Mouse (Mus musculus) hindbrain, embryonic 14.5 days (tissue): ENCODE data around the gene Ifi27. TPM values are rescaled to one million over a fixed set of nuclear protein-coding genes. Genes with fewer than 3 reads are reported as not detected.
"Not testable (repeated sequence)": the region's sequence is repeated elsewhere in the genome, so short reads cannot be mapped to it uniquely, and the experiment has no call there.

ENCODE experiments used
- ATAC-seq: fragments of 200-750 bp; cut with Nextera tagmentation; 2 replicates; pipeline ENCODE4 v1.8.0; 2017; ENCODE audit warnings: moderate number of reproducible peaks, mild to moderate bottlenecking, moderate TSS enrichment, moderate library complexity; ENCODE audit not compliant: low FRiP score
- DNase-seq: peaks from one replicate; pipeline ENCODE4 v3.0.0-alpha.2; 2015; ENCODE audit warnings: low spot score
- H3K27ac ChIP-seq: fragments of 300-500 bp; sonication (generic); 2 replicates; pipeline ENCODE4 v1.5.1; 2014; ENCODE audit warnings: mild to moderate bottlenecking, moderate library complexity
- H3K27me3 ChIP-seq: fragments of 300-500 bp; sonication (generic); 2 replicates; pipeline ENCODE4 v1.6.1; 2014; ENCODE audit warnings: mild to moderate bottlenecking, low read length, mixed read lengths; ENCODE audit not compliant: control insufficient read depth, insufficient read depth
- H3K36me3 ChIP-seq: fragments of 300-500 bp; sonication (generic); replicated peaks from 2 replicates; pipeline ENCODE4 v1.6.1; 2014; ENCODE audit not compliant: control insufficient read depth, insufficient read depth
- H3K4me1 ChIP-seq: fragments of 300-500 bp; sonication (generic); replicated peaks from 2 replicates; pipeline ENCODE4 v1.6.1; 2014; ENCODE audit warnings: antibody characterized with exemption, low read length, mixed read lengths; ENCODE audit not compliant: control insufficient read depth, insufficient read depth
- H3K4me2 ChIP-seq: fragments of 300-500 bp; sonication (generic); replicated peaks from 2 replicates; pipeline ENCODE4 v1.6.1; 2014; ENCODE audit warnings: mild to moderate bottlenecking, moderate library complexity
- H3K4me3 ChIP-seq: fragments of 300-500 bp; sonication (generic); replicated peaks from 2 replicates; pipeline ENCODE4 v1.5.1; 2014; ENCODE audit warnings: mild to moderate bottlenecking, low read length
- H3K9ac ChIP-seq: fragments of 300-500 bp; sonication (generic); 2 replicates; pipeline ENCODE4 v1.6.1; 2014
- H3K9me3 ChIP-seq: fragments of 300-500 bp; sonication (generic); 2 replicates; pipeline ENCODE4 v1.6.1; 2016; ENCODE audit warnings: low read length; ENCODE audit not compliant: control insufficient read depth
- WGBS: fragments of 180-500 bp; shearing (Covaris S2); extraction: QIAGEN DNeasy Blood & Tissue Kit; methylation state at CpG from one replicate; pipeline ENCODE4 v1.1.7; 2014; 5-methylcytosine and 5-hydroxymethylcytosine counted together
- polyA plus RNA-seq: library from polyadenylated mRNA; unstranded; fragments of >200 nt; fragmentation: Nextera tagmentation; extraction: Ambion mirVana; gene quantifications from 2 replicates; pipeline ENCODE4 v1.2.1, GENCODE M21; 2014

The Ifi27 gene
- polyA plus RNA-seq, 1 experiment from 2014 or later = 10.4 TPM

- not testable (repeated sequence) for H3K36me3 ChIP-seq, ATAC-seq, H3K4me2 ChIP-seq, H3K9ac ChIP-seq, H3K9me3 ChIP-seq, H3K4me3 ChIP-seq, H3K4me1 ChIP-seq, H3K27me3 ChIP-seq, DNase-seq, H3K27ac ChIP-seq
- 54% methylated on average over 6 of the region's 7 CpGs for WGBS
Measured at GRCm38 (mm10) chr12:103444261-103444660, 10.2 kb downstream of the Ifi27 start.

DNA sequence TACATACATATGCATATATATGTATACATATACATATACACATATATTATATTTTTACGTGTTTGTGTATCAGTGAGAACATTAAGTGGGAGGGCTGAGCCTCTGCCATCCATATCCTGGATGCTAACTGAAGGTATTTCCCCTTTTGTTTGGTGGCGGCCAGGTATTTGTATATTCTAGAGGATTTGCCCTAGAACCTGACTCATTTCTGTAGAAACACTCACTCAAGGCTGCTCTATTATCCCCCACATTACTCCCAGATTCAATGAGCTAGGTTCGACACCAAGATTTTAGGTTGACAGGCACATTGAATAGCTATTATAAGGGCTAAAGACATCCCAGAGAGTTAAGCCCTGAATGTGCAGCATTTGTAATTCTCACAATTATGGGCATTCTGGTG lies 11.0 kb downstream of the Ifi27 start:
- no peak overlapping the region for H3K4me2 ChIP-seq
- no peak overlapping the region for H3K9ac ChIP-seq
- H3K36me3 ChIP-seq = no peaks in the 10 kb centered on the region
- no peak overlapping the region for H3K4me3 ChIP-seq
- H3K27me3 ChIP-seq = no peaks in the 10 kb centered on the region
- no peaks in the 10 kb centered on the region for H3K4me1 ChIP-seq
- H3K9me3 ChIP-seq = no peaks in the 10 kb centered on the region
- DNase-seq (no peak), ATAC-seq (no peak)
- H3K27ac ChIP-seq = no peak overlapping the region
- 79% methylated on average over 3 of the region's 3 CpGs for WGBS

DNA sequence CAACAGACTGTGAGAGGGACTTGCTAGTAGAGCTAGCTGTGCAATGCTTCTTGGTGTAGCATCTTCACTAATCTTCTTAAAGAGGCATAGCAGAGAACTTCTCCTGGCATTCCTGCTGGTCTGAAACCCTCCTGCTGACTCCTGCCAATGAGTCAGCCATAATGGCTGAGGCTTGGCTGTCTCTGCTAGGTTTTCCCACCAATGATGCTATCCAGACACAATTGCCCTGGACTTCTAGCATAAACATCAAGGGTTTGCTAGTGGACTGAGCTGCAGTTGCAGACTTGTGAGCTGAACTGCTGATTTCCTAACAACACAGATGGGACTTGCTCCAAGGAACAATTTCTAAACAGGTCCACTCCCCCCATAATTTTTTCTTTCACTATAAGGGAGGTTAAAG lies 19.4 kb downstream of the Ifi27 start:
- ATAC-seq (no peak), DNase-seq (no peak)
- Histone ChIP-seq H3K4me1 (no peaks in the 10 kb centered on the region), H3K9me3 (no peaks in the 10 kb centered on the region), H3K9ac (no peak overlapping the region), H3K4me2 (no peak overlapping the region), H3K27ac (no peak overlapping the region), H3K27me3 (no peaks in the 10 kb centered on the region), H3K4me3 (no peak overlapping the region), H3K36me3 (no peaks in the 10 kb centered on the region)

DNA sequence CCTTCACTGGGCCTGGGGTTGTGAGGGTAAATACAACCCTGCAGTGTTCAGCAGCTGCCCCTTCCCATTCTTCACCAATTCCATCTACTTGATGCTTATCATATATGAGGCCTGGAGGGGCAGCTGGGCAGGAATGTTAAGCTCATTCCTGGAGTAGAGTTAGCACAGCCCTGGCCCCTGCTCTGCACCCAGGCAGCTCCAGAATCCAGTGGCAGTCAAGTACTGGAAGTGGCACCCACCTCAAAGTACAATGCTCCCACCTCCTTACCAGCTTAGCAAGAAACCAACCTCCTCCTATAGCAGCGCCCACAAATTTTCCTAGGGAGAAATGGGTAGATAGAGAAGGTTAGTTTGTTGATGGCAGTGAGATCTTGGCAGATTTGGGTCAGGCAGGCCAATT lies 22.7 kb downstream of the Ifi27 start:
- H3K9me3 ChIP-seq, H3K4me2 ChIP-seq, H3K27ac ChIP-seq, H3K4me1 ChIP-seq, ATAC-seq, H3K36me3 ChIP-seq, H3K9ac ChIP-seq, DNase-seq, H3K27me3 ChIP-seq, H3K4me3 ChIP-seq: not testable (repeated sequence)
- WGBS = no CpG with 5 or more reads among the region's 1 CpGs

DNA sequence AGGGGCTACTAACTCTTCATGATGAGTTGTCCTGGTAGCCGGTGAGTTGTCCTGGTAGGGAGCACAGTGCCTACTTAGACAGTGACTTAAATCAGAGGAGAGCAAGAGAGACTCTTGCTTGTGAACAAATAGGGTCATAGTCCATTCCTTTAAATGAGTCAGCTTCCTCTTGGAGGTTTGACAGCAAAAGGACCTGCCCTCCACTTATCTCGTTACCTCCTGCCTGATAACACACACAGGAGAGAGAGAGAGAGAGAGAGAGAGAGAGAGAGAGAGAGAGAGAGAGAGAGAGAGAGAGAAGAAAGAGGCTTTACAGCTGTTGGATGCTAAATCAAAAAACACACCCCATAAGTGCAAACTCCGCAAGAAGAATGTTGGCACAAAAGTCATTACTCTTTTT lies 23.1 kb downstream of the Ifi27 start, which contains the start of gene Ifi27l2b:
Gene Ifi27l2b, minus strand, starts transcription at position 84 of the 400 bp plus-strand sequence.
- Histone ChIP-seq H3K9ac (no peak within 1 kb of the TSS), H3K4me2 (no peak within 1 kb of the TSS), H3K9me3 (no peaks in the 10 kb centered on the region), H3K4me1 (no peaks in the 10 kb centered on the region), H3K27ac (no peak within 1 kb of the TSS), H3K27me3 (no peaks in the 10 kb centered on the region), H3K4me3 (no peak within 1 kb of the TSS), H3K36me3 (no peaks in the 10 kb centered on the region)
- DNase-seq = no peak
- no peak for ATAC-seq
- 78% methylated on average over 3 of the region's 3 CpGs for WGBS

DNA sequence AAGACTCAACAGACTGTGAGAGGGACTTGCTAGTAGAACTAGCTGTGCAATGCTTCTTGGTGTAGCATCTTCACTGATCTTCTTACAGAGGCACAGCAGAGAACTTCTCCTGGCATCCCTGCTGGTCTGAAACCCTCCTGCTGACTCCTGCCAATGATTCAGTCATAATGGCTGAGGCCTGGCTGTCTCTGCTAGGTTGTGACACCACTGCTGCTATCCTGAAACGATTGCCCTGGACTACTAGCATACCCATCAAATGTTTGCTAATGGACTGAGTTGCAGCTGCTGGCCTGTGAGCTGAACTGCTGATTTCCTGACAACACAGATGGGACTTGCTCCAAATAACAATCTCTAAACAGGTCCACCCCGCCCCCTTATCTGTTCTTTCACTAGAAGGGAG lies 40.5 kb downstream of the Ifi27 start:
- Histone ChIP-seq H3K9ac (no peak overlapping the region), H3K27me3 (no peaks in the 10 kb centered on the region), H3K9me3 (no peaks in the 10 kb centered on the region), H3K36me3 (no peaks in the 10 kb centered on the region), H3K4me2 (no peak overlapping the region), H3K4me3 (no peak overlapping the region), H3K27ac (no peak overlapping the region), H3K4me1 (no peaks in the 10 kb centered on the region)
- ATAC-seq (no peak), DNase-seq (no peak)
- 43% methylated on average over 2 of the region's 2 CpGs for WGBS

- Histone ChIP-seq H3K4me3 (no peak overlapping the region), H3K27ac (no peak overlapping the region), H3K4me2 (no peak overlapping the region), H3K9me3 (no peaks in the 10 kb centered on the region), H3K36me3 (no peaks in the 10 kb centered on the region), H3K4me1 (no peaks in the 10 kb centered on the region), H3K9ac (no peak overlapping the region), H3K27me3 (no peaks in the 10 kb centered on the region)
- DNase-seq (no peak), ATAC-seq (no peak)
- WGBS = 83% methylated on average over 1 of the region's 1 CpGs
Measured at GRCm38 (mm10) chr12:103476779-103477389, 42.9 kb downstream of the Ifi27 start.

DNA sequence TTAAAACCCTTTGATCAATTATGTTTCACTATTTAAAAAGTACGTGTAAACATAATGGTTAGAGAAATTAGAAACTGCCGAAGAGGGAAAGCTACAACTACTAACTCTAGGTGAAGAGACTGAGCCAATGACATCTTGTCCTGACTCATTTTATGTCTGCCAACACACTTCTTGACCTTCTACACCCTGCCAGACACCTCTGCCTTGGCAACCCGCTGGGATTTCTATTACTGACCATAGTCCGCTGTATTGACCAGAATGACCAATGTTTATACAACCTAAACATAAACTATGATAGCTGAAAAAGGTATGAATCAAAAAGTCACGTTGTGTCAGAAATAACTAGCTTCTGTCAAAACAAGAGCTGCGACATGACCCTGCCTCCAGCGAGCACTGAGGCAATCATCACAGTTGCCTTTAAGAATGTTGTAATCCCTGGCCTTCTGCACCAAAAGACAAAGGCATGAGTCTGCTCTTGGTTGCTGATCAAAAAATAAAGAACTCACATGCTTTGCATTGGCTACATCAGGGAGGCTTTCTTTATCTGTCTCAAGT lies 43.5 kb downstream of the Ifi27 start:
- Histone ChIP-seq H3K4me1 (no peaks in the 10 kb centered on the region), H3K36me3 (no peaks in the 10 kb centered on the region), H3K4me2 (no peak overlapping the region), H3K9ac (no peak overlapping the region), H3K27ac (no peak overlapping the region), H3K27me3 (no peaks in the 10 kb centered on the region), H3K9me3 (no peaks in the 10 kb centered on the region), H3K4me3 (no peak overlapping the region)
- 84% methylated on average over 7 of the region's 7 CpGs for WGBS
- no peak for ATAC-seq
- DNase-seq = no peak

DNA sequence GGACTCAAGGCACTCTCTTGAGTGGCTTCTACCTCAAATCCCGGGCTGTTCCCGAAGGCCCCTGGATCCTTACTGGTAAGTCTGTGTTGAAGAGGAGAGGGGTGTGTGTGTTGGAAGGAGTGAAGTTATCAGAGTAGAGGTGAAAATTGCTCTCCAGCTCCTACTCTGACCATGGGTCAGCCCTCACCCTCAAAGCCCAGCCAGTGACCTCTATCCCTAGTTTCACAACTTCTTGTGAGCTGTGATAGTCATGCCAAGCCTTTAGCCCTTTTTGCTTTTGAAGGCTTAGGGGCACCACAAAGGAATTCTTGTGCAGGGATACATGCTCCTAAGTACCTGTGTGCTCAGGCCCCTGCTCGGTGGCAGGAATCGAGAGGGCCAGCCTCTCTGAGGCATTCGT lies 47.7 kb downstream of the Ifi27 start:
- Histone ChIP-seq H3K27ac (no peak overlapping the region), H3K4me2 (no peak overlapping the region), H3K9ac (no peak overlapping the region), H3K36me3 (no peaks in the 10 kb centered on the region), H3K9me3 (no peaks in the 10 kb centered on the region), H3K4me3 (no peak overlapping the region), H3K4me1 (no peaks in the 10 kb centered on the region), H3K27me3 (no peaks in the 10 kb centered on the region)
- ATAC-seq = no peak
- DNase-seq = no peak
- 83% methylated on average over 5 of the region's 5 CpGs for WGBS

DNA sequence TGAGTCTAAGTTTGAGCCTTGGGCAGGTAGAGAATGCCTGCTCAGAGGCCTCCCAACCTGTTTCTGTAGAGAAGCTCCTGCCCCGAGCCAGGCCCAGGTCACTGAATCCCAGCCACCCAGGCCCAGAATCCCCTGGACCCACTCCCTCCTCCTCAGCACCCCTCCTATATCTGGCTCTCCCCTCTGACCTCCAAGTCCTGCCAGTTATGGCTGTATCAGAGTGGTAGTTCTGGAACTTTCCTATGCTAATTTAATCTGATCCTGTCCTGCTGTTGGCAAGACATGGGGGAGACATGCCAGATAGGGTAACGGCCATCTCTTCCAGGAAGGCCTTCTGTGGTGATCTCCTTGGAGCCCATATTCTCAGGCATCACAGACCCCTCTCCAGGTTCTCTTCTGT lies 48.8 kb downstream of the Ifi27 start:
- H3K9me3 ChIP-seq = no peaks in the 10 kb centered on the region
- no peak overlapping the region for H3K9ac ChIP-seq
- H3K4me1 ChIP-seq = no peaks in the 10 kb centered on the region
- no peaks in the 10 kb centered on the region for H3K36me3 ChIP-seq
- WGBS = 83% methylated on average over 2 of the region's 2 CpGs
- H3K4me3 ChIP-seq = no peak overlapping the region
- DNase-seq (no peak), ATAC-seq (no peak)
- no peak overlapping the region for H3K27ac ChIP-seq
- H3K4me2 ChIP-seq = no peak overlapping the region
- no peaks in the 10 kb centered on the region for H3K27me3 ChIP-seq
